Mouse (Mus musculus): ENCODE measurements around the gene Esrrg. TPM values are rescaled to one million over a fixed set of nuclear protein-coding genes. Genes with fewer than 3 reads are reported as not detected.

Gene Esrrg
- polyA plus RNA-seq, 1 experiment from 2014 or later: 1.8 TPM

- DNase-seq: no peak
- no peak overlapping the region for H3K4me2 ChIP-seq
- no peak overlapping the region for H3K4me3 ChIP-seq (ENCODE audit: low read depth, low read length)
- no peaks in the 10 kb centered on the region for H3K27me3 ChIP-seq (ENCODE audit: insufficient read depth, low read length)
- WGBS: 82% methylated on average over 2 of the region's 2 CpGs
- no peak overlapping the region for H3K9ac ChIP-seq
- H3K27ac ChIP-seq (ENCODE audit: low read depth): no peak overlapping the region
- no peak for TF ChIP-seq CTCF (IDR thresholded peaks at IDR 0.05; ENCODE audit: low read depth)
- no peaks in the 10 kb centered on the region for H3K4me1 ChIP-seq (ENCODE audit: insufficient read depth)
- no peaks in the 10 kb centered on the region for H3K36me3 ChIP-seq (ENCODE audit: insufficient read depth)
- ATAC-seq (ENCODE audit: insufficient read depth): no peak
- H3K9me3 ChIP-seq (ENCODE audit: low read depth, low read length): no peaks in the 10 kb centered on the region
Measured at GRCm38 (mm10) chr1:187956702-187957101, 348.1 kb downstream of the Esrrg start.

DNA sequence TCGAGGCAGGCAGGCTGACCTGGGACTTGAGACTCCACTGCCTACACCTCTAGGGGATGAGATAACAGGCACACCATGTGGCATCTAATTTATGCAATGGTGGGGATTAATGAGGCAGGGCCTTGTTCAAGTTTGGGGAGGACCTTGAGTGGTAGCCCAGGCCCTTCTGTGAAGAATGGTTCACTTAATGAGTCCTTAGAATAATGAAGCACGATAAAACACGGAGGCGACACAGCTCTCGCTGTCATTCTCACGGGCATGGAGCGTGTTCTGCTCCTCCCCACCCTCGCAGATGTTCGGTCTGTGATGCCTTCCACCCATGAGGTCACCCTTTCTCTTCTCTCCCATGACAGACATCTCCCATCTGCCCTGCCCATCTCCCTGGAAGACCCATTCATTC, 350.6 kb downstream of the Esrrg start:
- Histone ChIP-seq H3K27ac (ENCODE audit: low read depth) (no peak overlapping the region), H3K9ac (no peak overlapping the region), H3K27me3 (ENCODE audit: insufficient read depth, low read length) (no peaks in the 10 kb centered on the region), H3K4me3 (ENCODE audit: low read depth, low read length) (no peak overlapping the region), H3K36me3 (ENCODE audit: insufficient read depth) (no peaks in the 10 kb centered on the region), H3K4me1 (ENCODE audit: insufficient read depth) (no peaks in the 10 kb centered on the region), H3K4me2 (no peak overlapping the region), H3K9me3 (ENCODE audit: low read depth, low read length) (no peaks in the 10 kb centered on the region)
- DNase-seq (no peak), ATAC-seq (ENCODE audit: insufficient read depth) (no peak)
- TF ChIP-seq CTCF (IDR thresholded peaks at IDR 0.05; ENCODE audit: low read depth): no peak
- 71% methylated on average over 9 of the region's 9 CpGs for WGBS

DNA sequence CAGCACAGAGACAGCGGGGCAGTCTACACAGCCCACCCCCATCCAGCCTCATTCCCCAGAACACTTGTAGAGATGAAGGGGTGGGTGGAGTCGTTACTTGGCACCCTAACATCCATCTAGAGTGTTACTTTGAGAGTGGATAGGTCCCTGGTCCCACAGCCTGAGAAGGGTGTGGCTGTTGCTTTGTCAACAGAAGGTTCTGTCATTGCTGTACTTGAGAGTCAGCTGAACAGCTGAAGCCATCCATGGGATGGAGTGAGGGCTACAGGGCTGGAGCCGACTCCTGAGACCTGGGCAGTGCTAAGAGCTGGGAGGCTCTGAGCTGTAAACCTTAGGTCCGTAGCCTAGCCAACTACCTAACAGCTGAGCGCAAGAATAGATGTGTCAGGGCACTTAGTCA, 352.9 kb downstream of the Esrrg start:
- 64% methylated on average over 5 of the region's 5 CpGs for WGBS
- no peaks in the 10 kb centered on the region for H3K36me3 ChIP-seq (ENCODE audit: insufficient read depth)
- H3K27ac ChIP-seq (ENCODE audit: low read depth): no peak overlapping the region
- no peaks in the 10 kb centered on the region for H3K4me1 ChIP-seq (ENCODE audit: insufficient read depth)
- TF ChIP-seq CTCF (IDR thresholded peaks at IDR 0.05; ENCODE audit: low read depth): no peak
- H3K9ac ChIP-seq: no peak overlapping the region
- H3K27me3 ChIP-seq (ENCODE audit: insufficient read depth, low read length): no peaks in the 10 kb centered on the region
- no peak overlapping the region for H3K4me2 ChIP-seq
- no peak for ATAC-seq (ENCODE audit: insufficient read depth)
- no peak overlapping the region for H3K4me3 ChIP-seq (ENCODE audit: low read depth, low read length)
- no peaks in the 10 kb centered on the region for H3K9me3 ChIP-seq (ENCODE audit: low read depth, low read length)
- DNase-seq: no peak

DNA sequence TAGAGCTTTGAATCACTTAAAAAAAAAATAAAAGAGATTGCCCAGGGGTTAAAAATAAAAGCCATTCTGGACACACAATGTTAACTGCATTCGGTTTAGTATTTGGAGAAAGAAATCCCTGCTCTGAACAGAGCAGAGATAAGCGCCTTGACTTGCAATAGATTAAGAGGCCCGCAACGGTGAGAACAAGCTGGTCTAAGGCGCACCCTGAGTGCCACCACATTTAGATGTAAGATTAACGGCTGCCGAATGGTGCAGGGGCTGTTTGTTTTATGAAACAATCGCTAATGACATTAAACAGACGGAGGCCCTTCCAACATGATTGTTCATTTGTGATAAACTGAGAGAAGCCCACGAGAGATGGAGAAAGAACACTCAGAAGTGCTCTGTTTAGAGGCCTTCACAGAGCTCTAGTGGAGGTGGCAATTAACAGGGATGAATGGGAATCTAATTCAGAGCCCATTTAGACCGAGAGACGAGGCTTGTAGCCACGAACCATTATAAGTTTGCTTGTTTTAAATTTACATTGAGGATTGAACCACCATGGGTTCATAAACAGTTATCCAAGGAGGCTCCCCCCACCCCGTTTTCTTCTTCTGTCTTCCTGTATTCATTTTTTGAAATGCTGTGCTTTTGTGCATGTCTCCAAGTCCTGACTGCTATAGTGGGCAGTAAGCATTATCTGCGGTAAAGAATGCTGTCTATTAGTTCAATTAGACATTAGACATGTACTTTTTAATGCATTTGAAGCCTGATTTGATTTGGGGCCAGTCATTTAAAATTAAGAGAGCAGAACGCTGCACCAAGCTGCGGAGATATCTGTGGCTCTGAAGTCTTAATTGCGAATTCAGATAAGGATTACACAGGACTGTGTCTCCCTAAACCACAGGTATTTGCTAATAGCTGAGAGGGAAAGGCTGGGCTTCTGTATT, 356.5 kb downstream of the Esrrg start:
- no peak for TF ChIP-seq CTCF (IDR thresholded peaks at IDR 0.05; ENCODE audit: low read depth)
- no peak overlapping the region for H3K4me2 ChIP-seq
- H3K4me3 ChIP-seq (ENCODE audit: low read depth, low read length): no peak overlapping the region
- ATAC-seq (ENCODE audit: insufficient read depth) (no peak), DNase-seq (no peak)
- no peak overlapping the region for H3K9ac ChIP-seq
- 36% methylated on average over 18 of the region's 18 CpGs for WGBS
- no peaks in the 10 kb centered on the region for H3K36me3 ChIP-seq (ENCODE audit: insufficient read depth)
- no peaks in the 10 kb centered on the region for H3K9me3 ChIP-seq (ENCODE audit: low read depth, low read length)
- H3K27ac ChIP-seq (ENCODE audit: low read depth): no peak overlapping the region
- H3K4me1 ChIP-seq (ENCODE audit: insufficient read depth): no peaks in the 10 kb centered on the region
- H3K27me3 ChIP-seq (ENCODE audit: insufficient read depth, low read length): no peaks in the 10 kb centered on the region

GRCm38 (mm10) chr1:187965921-187966320, 357.3 kb downstream of the Esrrg start:
- WGBS: 43% methylated on average over 6 of the region's 6 CpGs
- no peaks in the 10 kb centered on the region for H3K4me1 ChIP-seq (ENCODE audit: insufficient read depth)
- H3K4me3 ChIP-seq (ENCODE audit: low read depth, low read length): no peak overlapping the region
- H3K27me3 ChIP-seq (ENCODE audit: insufficient read depth, low read length): no peaks in the 10 kb centered on the region
- H3K27ac ChIP-seq (ENCODE audit: low read depth): no peak overlapping the region
- no peaks in the 10 kb centered on the region for H3K36me3 ChIP-seq (ENCODE audit: insufficient read depth)
- TF ChIP-seq CTCF (IDR thresholded peaks at IDR 0.05; ENCODE audit: low read depth): no peak
- ATAC-seq (ENCODE audit: insufficient read depth) (no peak), DNase-seq (no peak)
- H3K9ac ChIP-seq: no peak overlapping the region
- no peaks in the 10 kb centered on the region for H3K9me3 ChIP-seq (ENCODE audit: low read depth, low read length)
- H3K4me2 ChIP-seq: no peak overlapping the region

- Histone ChIP-seq H3K9ac (no peak overlapping the region), H3K4me3 (ENCODE audit: low read depth, low read length) (no peak overlapping the region), H3K4me2 (no peak overlapping the region), H3K27ac (ENCODE audit: low read depth) (no peak overlapping the region), H3K9me3 (ENCODE audit: low read depth, low read length) (no peaks in the 10 kb centered on the region), H3K36me3 (ENCODE audit: insufficient read depth) (no peaks in the 10 kb centered on the region), H3K27me3 (ENCODE audit: insufficient read depth, low read length) (no peaks in the 10 kb centered on the region), H3K4me1 (ENCODE audit: insufficient read depth) (no peaks in the 10 kb centered on the region)
- WGBS: 74% methylated on average over 4 of the region's 4 CpGs
- ATAC-seq (ENCODE audit: insufficient read depth) (no peak), DNase-seq (no peak)
- no peak for TF ChIP-seq CTCF (IDR thresholded peaks at IDR 0.05; ENCODE audit: low read depth)
Measured at GRCm38 (mm10) chr1:187968379-187968778, 359.8 kb downstream of the Esrrg start.

DNA sequence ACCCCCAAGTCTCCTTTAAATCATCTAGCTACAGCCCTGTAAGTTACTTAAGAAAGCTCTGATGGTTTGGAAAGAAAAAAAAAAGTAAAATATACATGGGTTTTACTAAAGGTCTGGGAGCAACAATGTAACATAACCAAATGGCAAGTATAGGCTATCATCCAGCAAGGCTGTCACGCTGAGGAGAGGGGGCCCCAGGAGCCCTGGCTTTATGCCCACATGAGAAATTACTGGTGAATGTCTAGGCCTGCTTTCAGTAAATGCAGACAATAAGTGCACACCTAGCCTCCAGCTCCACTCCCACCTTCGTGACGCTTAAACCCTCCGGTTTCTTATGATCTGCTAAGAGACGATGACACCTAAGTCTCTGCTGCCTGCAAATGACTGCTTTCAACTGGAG, 360.9 kb downstream of the Esrrg start:
- 72% methylated on average over 5 of the region's 5 CpGs for WGBS
- no peaks in the 10 kb centered on the region for H3K27me3 ChIP-seq (ENCODE audit: insufficient read depth, low read length)
- no peaks in the 10 kb centered on the region for H3K9me3 ChIP-seq (ENCODE audit: low read depth, low read length)
- no peak for TF ChIP-seq CTCF (IDR thresholded peaks at IDR 0.05; ENCODE audit: low read depth)
- H3K27ac ChIP-seq (ENCODE audit: low read depth): no peak overlapping the region
- ATAC-seq (ENCODE audit: insufficient read depth) (no peak), DNase-seq (peak; percentile 39)
- no peak overlapping the region for H3K4me3 ChIP-seq (ENCODE audit: low read depth, low read length)
- H3K36me3 ChIP-seq (ENCODE audit: insufficient read depth): no peaks in the 10 kb centered on the region
- no peak overlapping the region for H3K9ac ChIP-seq
- H3K4me1 ChIP-seq (ENCODE audit: insufficient read depth): no peaks in the 10 kb centered on the region
- no peak overlapping the region for H3K4me2 ChIP-seq
